Mouse (Mus musculus) layer of hippocampus, postnatal 25 days (tissue): ENCODE data around the gene Olfr1306. TPM values are rescaled to one million over a fixed set of nuclear protein-coding genes. Genes with fewer than 3 reads are reported as not detected.

Experiments used
- DNase-seq, 2 experiments: peaks; one replicate each; pipeline ENCODE4 v3.0.0; 2022; ENCODE audit warnings: mixed read lengths in 2 of 2, low spot score in 1 of 2; ENCODE audit errors: extremely low spot score in 1 of 2
- total RNA-seq, 2 experiments: library from RNA; stranded (reverse); gene quantifications; 2 replicates each; pipeline ENCODE4 v1.2.3; 2021

Gene Olfr1306
- not detected for total RNA-seq

- no peak for DNase-seq
These were observed at the start of gene Olfr1306 for GRCm38 (mm10) chr2:111916171-111916570. Gene Olfr1306 (minus strand): TSS chr2:111916271.

- no peak for DNase-seq
These were observed 48.8 kb upstream of the Olfr1306 start, which contains the start of gene Olfr1308 for GRCm38 (mm10) chr2:111964844-111965243. Gene Olfr1308 (minus strand): TSS chr2:111964944.

- no peak for DNase-seq
These were observed 33.3 kb upstream of the Olfr1306 start, which contains the start of gene Olfr1307 for GRCm38 (mm10) chr2:111949340-111949739. Gene Olfr1307 (minus strand): TSS chr2:111949440.

DNA sequence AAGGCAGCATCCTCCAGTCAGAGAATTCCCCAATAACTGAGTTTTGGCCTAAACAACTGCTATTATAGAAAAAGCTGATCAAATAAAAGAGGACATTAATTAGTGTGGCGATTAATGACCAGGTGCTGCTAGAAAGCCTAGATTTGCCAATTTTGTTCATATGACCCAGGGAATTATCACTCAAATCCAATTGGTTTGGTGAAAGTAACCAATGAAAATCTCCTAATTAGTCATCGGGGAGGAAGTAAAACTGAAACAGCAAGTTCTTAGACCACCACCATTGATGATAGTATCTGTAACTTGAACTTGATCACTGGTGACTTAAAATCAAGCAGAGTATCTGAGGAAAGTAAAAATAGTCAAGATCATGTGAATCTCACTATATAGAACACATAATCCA is 39.0 kb downstream of the Olfr1306 start, which contains the start of gene Olfr1305:
Olfr1305 (minus strand) TSS at position 101 of the 400 bp plus-strand sequence.
- DNase-seq, result no peak

Other genes starting within 250 kb of the Olfr1306 start
- gene Olfr1301, start 165.3 kb downstream of the Olfr1306 start, total RNA-seq, result not detected
- gene Olfr1302, start 138.8 kb downstream of the Olfr1306 start, total RNA-seq, result not detected
- gene Olfr1303, start 95.9 kb downstream of the Olfr1306 start, total RNA-seq, result not detected
- gene Olfr1305, start 39.1 kb downstream of the Olfr1306 start, total RNA-seq, result not detected
- under 1 TPM; 0.02 to 0.05 TPM for gene Olfr1307, start 33.2 kb upstream of the Olfr1306 start, total RNA-seq
- not detected for gene Olfr1308, start 48.7 kb upstream of the Olfr1306 start, total RNA-seq
- gene Olfr1309, start 74.0 kb upstream of the Olfr1306 start, total RNA-seq, result not detected
- not detected for gene Olfr1310, start 96.4 kb upstream of the Olfr1306 start, total RNA-seq
- not detected for gene Olfr1311, start 108.1 kb upstream of the Olfr1306 start, total RNA-seq
- not detected for gene Olfr1312, start 134.0 kb upstream of the Olfr1306 start, total RNA-seq
- not detected for gene Olfr1313, start 161.6 kb upstream of the Olfr1306 start, total RNA-seq
- not detected for gene Olfr1314, start 180.5 kb upstream of the Olfr1306 start, total RNA-seq
- gene Olfr1315-ps1, start 199.2 kb upstream of the Olfr1306 start, total RNA-seq, result not detected
- not detected for gene Olfr1316, start 218.7 kb upstream of the Olfr1306 start, total RNA-seq
- not detected for gene Olfr1317, start 224.1 kb upstream of the Olfr1306 start, total RNA-seq
- not detected for gene Olfr1318, start 237.9 kb upstream of the Olfr1306 start, total RNA-seq